Mouse (Mus musculus) adipose tissue, adult 10 weeks (tissue): ENCODE measurements around the gene Adh7. TPM values are rescaled to one million over a fixed set of nuclear protein-coding genes. Genes with fewer than 3 reads are reported as not detected.

Experiments used
- polyA plus RNA-seq: library from polyadenylated mRNA; stranded (reverse); fragments of 350-450 nt; fragmentation: Illumina TruSeq; extraction: RNeasy Lipid Tissue Mini Kit (QIAGEN cat#74804); gene quantifications from one replicate; pipeline ENCODE4 v1.2.3, GENCODE M21; 2014; ENCODE audit warnings: low read depth, low replicate concordance

The Adh7 gene
- 0.50 TPM for polyA plus RNA-seq

GRCm38 (mm10) chr3:138217631-138218264 is at the start of gene Adh7:
TSS of gene Adh7 (plus strand) at chr3:138217760.

GRCm38 (mm10) chr3:138193683-138194302 is 23.8 kb upstream of the Adh7 start, which contains the start of gene 4930579F01Rik:
TSS of gene 4930579F01Rik (minus strand) at chr3:138193825.

GRCm38 (mm10) chr3:138260721-138261669 is 43.4 kb downstream of the Adh7 start, which contains the start of gene Adh1:
TSS of gene Adh1 (plus strand) at chr3:138260991.

Other genes with a start within 250 kb of the Adh7 start
- 6.3 TPM for gene Dapp1, start 236.2 kb upstream of the Adh7 start, polyA plus RNA-seq
- gene 1110002E22Rik, start 152.7 kb upstream of the Adh7 start, polyA plus RNA-seq = 0.06 TPM
- not detected for gene Gm5105, start 150.4 kb upstream of the Adh7 start, polyA plus RNA-seq
- 10.9 TPM for gene Trmt10a, start 74.3 kb upstream of the Adh7 start, polyA plus RNA-seq
- 10.5 TPM for gene Mttp, start 72.8 kb upstream of the Adh7 start, polyA plus RNA-seq
- 3.9 TPM for gene 4930579F01Rik, start 23.9 kb upstream of the Adh7 start, polyA plus RNA-seq
- 138 TPM for gene Adh1, start 43.2 kb downstream of the Adh7 start, polyA plus RNA-seq
- not detected for gene Adh6a, start 95.5 kb downstream of the Adh7 start, polyA plus RNA-seq
- gene Adh6b, start 124.0 kb downstream of the Adh7 start, polyA plus RNA-seq = 3.7 TPM
- gene Adh4, start 197.7 kb downstream of the Adh7 start, polyA plus RNA-seq = 0.40 TPM
- 187 TPM for gene Adh5, start 225.3 kb downstream of the Adh7 start, polyA plus RNA-seq